Mouse (Mus musculus) skeletal muscle tissue, adult 2 months (tissue): Measurements from ENCODE around the gene Olfr668.
"Not testable (repeated sequence)": the region's sequence is repeated elsewhere in the genome, so short reads cannot be mapped to it uniquely, and the experiment has no call there.

Experiments used
- DNase-seq: peaks from one replicate; pipeline ENCODE4 v3.0.0-alpha.2; 2012; ENCODE audit warnings: low read depth, low spot score

The Olfr668 gene

DNA sequence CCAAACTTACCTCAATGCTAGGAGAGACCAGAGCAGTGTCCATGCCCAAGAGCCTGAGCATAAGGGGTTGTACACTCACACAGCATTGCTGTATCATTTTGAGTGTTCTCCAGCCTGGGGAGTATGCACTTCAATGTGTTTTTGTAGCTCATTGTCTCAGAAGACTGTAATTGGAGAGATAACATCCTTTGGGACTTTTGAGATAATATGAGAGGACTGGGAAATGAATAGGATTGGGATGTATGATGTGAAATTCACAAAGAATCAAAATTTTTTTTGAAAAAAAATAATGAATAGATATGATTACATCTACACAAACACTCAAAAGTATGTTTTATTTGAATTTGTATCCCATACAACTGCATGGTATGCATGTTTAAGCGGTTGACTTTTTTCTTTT, at the start of gene Olfr668:
Gene Olfr668, minus strand, starts transcription at position 101 of the 400 bp plus-strand sequence.
- DNase-seq = no peak

DNA sequence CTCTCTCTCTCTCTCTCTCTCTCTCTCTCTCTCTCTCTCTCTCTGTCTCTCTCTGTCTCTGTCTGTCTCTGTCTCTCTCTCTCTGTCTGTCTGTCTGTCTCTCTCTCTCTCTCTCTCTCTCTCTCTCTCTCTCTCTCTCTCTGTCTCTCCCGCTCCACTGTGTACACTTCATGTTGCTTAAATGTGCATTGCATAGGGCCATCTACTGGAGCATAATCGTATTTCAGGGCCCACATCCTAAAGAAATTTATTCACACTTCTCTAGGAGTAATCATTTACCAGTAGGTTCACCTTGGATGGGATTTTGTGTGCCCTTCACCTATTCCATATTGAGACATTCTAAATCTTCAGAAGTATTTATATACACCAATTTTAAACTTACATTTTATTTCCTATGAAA, 44.6 kb upstream of the Olfr668 start:
- not testable (repeated sequence) for DNase-seq

DNA sequence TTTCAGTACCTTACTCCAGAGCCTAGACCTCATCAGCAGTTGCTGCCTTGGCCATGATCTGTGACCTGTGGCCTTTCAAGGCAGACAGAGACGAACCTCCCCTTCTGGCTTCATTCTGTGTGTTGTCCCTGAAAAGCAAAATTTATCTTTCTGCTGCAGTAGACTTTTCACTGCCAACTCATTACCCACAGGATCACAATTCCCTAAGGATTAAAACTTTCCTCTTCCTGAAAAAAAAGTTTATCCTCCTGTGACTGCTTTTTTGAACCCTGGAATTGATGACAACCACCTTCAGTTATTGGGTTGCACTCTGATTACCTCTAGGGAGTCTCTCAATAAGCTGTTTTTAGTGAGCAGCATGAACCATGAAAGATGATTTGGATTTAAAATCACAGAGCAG, 34.7 kb upstream of the Olfr668 start, which contains the start of gene Olfr670:
Gene Olfr670, minus strand, starts transcription at position 101 of the 400 bp plus-strand sequence.
- no peak for DNase-seq

DNA sequence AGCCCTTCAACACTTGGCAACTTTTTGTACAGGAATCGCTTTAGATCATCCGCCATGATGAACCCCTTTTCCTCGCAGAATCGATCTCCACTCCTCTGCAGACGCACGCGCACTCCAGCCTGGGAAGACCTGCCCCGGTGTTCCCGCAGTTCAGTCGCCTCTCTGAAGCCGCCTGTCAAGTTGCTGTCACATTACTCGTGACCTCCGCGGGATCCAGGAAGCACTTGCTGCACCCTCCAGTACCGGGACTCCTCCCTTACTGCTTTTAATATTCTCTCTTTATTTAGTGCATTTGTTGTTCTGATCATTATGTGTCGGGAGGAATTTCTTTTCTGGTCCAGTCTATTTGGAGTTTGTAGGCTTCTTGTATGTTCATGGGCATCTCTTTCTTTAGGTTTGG, 22.4 kb upstream of the Olfr668 start:
- not testable (repeated sequence) for DNase-seq

DNA sequence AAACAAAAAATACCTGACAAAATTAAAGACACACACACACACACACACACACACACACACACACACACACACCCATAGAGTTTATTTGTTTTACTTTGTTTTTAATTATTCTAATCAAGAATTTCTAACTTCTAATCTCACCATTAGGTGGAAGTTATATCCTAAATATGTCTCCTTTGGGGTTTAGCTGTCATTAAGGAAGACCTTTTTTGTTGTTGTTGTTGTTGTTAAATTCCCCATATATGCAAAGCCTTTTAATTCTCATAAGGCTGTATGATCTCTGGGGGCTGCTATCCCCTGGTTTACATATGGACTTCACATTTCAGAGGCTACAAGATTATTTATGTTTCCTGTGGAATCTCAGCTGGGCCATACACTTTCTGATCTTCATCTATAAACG, 6.1 kb upstream of the Olfr668 start, which contains the start of gene Olfr669:
Gene Olfr669, plus strand, starts transcription at position 301 of the 400 bp plus-strand sequence.
- no peak for DNase-seq

DNA sequence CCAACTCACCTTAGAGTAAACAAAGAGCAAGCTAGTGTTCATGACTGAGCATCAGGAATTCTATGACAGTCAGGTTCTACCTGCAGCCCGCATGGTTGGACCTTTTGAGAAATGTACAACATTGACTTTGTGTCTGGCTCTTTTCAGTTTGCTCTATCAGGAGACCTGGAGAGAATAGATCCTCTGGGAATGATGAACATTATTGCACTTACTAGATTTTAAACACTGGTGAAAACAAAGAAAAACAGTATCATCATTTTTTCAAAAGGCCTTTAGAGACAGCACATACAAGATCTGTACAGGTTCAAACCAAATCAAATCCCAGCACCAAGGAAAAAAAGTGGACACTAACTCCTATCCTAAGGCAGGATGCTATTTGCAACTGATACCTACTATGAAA, 6.5 kb downstream of the Olfr668 start, which contains the start of gene Olfr667:
Gene Olfr667, minus strand, starts transcription at position 101 of the 400 bp plus-strand sequence.
- DNase-seq = no peak

DNA sequence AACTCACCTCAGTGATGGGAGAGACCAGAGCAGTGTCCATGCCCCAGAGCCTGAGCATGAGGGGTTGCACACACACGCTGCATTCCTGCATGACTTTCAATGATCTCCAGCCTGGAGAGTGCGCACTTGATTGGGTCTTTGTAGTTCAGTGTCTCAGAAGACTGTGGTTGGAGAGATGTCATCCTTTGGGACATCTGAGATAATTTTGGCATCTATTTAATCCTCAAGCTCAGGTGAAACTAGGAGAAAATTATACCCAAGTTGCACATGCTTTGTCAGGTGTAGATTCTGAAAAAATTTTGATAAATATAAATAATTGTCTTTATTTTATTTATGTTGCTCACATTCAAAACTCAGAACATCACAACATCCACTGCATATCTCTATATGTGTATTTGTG, 32.0 kb downstream of the Olfr668 start, which contains the start of gene Olfr666:
Gene Olfr666, minus strand, starts transcription at position 101 of the 400 bp plus-strand sequence.
- DNase-seq = no peak

DNA sequence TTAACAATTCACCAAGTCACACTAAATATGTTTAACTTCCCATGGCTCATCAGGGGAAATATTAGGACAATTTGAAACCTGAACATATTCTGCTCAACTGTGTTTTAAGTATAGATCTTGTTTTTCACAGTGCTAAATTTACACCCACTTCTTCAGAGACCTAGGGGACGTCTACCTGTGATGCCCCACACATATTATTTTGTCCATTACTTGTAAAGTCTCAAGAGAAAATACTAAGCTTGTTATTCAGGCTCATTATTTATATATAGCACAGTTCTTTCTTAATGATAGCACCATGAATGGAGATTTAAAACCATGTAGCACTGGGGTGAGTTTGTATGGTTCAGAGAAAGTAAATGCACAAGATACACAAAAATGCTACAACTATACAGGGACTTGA, 50.1 kb downstream of the Olfr668 start, which contains the start of gene Olfr665:
Gene Olfr665, plus strand, starts transcription at position 301 of the 400 bp plus-strand sequence.
- no peak for DNase-seq
